7 mouse cellular contexts compared by ENCODE assay signal in the genomic region with DNA sequence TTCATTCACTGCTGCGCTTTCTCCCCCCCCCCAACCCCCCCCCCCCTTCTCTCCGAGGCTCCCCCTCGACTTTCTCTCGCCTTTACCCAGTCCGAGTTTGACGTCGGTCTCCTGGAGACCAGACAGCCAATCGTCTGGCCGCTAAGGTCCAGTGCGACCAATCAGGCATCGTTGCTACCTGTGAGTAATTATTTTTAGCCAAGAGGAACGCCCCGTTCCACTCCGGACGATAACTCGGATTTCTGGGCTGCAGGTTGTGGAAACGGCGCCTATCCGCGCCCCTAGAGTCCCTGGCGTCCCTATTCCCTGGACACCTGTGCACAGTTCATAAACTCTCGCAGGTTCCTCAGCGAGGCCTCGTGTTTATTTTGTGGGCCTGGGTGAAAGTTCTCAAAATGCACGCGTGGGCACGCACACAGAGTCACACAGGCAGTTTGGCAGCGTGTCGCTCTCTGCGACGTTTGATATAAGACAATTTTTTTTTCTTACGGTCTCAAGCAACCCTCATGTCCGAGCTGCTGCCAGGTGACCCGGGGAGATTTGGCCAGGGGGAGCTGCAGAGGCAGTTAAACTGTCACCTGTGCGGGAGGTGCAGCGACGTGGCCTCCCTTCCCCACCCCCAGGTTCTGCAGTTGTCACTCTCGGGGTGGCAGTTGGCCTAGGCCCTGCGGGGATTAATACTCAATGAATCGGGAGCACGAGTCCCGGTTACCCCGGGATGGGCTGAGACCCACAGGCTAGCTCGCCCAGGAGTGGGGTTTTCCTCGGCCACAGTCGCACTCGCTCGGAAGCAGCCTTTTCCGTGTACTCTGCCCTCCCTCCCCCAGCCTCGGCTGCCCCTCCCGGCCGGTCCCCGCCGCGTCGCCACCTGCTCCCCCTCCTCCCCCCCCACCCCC. TPM values are rescaled to one million over a fixed set of nuclear protein-coding genes. Genes with fewer than 3 reads are reported as not detected.
DNase-seq lines count a peak whose midpoint lies in the region; ATAC-seq and TF ChIP-seq lines count a peak whose summit lies in the region.

No protein-coding gene starts in this region.

- peak; percentile 72 for ATAC-seq in intestine, postnatal 0 days
- peak; percentile 71 for ATAC-seq in midbrain, embryonic 12.5 days (ENCODE audit: low FRiP score, low read depth)

- peak; percentile 96 for DNase-seq in adrenal gland, adult 2 months
- DNase-seq in embryo, embryonic 11.5 days (ENCODE audit: low read depth, low spot score): peak; percentile 88
- peak; percentile 44 to 81 for DNase-seq in gastrocnemius, postnatal 4 days (ENCODE audit: low spot score in 2 of 2)
- peak; percentile 92 for DNase-seq in left cerebral cortex, postnatal 4 days

- WGBS in intestine, postnatal 0 days: under 1% methylated on average over 49 of the region's 56 CpGs
- WGBS in midbrain, embryonic 12.5 days: under 1% methylated on average over 47 of the region's 56 CpGs
- WGBS in small intestine, adult 2 months: under 1% methylated on average over 53 of the region's 56 CpGs

- H3K27ac ChIP-seq in intestine, postnatal 0 days (ENCODE audit: low read depth, low read length): peak overlapping the region; percentile 95
- peak overlapping the region; percentile 99 for H3K27ac ChIP-seq in midbrain, embryonic 12.5 days (replicated peaks)
- H3K27ac ChIP-seq in small intestine, adult 2 months (ENCODE audit: insufficient read depth, low read depth, low read length): peak overlapping the region; percentile 98

- peak; percentile 78 for TF ChIP-seq POLR2A in small intestine, adult 2 months (IDR thresholded peaks at IDR 0.05; ENCODE audit: low read depth, low read length)

- H3K4me3 ChIP-seq in intestine, postnatal 0 days (ENCODE audit: low read depth, low read length): peak overlapping the region; percentile 99
- peak overlapping the region; percentile 86 for H3K4me3 ChIP-seq in midbrain, embryonic 12.5 days
- peak overlapping the region; percentile 72 for H3K4me3 ChIP-seq in small intestine, adult 2 months (ENCODE audit: low read depth, low read length)

- H3K9me3 ChIP-seq in intestine, postnatal 0 days (ENCODE audit: control insufficient read depth): no peaks in the 10 kb centered on the region
- no peaks in the 10 kb centered on the region for H3K9me3 ChIP-seq in midbrain, embryonic 12.5 days

- peaks cover 4% of the 10 kb centered on the region for H3K4me1 ChIP-seq in intestine, postnatal 0 days (replicated peaks; ENCODE audit: control insufficient read depth, insufficient read depth, low read length)
- peaks cover 33% of the 10 kb centered on the region for H3K4me1 ChIP-seq in midbrain, embryonic 12.5 days
- H3K4me1 ChIP-seq in small intestine, adult 2 months (ENCODE audit: control insufficient read depth, insufficient read depth, insufficient read length, low read length): peaks cover 2% of the 10 kb centered on the region; the same call in 1 of the 2 replicates

- peak overlapping the region; percentile 93 for H3K4me2 ChIP-seq in intestine, postnatal 0 days (replicated peaks; ENCODE audit: low read depth)
- peak overlapping the region; percentile 95 for H3K4me2 ChIP-seq in midbrain, embryonic 12.5 days (replicated peaks)

- no peaks in the 10 kb centered on the region for H3K27me3 ChIP-seq in intestine, postnatal 0 days (replicated peaks; ENCODE audit: control insufficient read depth, insufficient read depth, low read length)
- no peaks in the 10 kb centered on the region for H3K27me3 ChIP-seq in midbrain, embryonic 12.5 days
- H3K27me3 ChIP-seq in small intestine, adult 2 months (ENCODE audit: control insufficient read depth, insufficient read depth, low read length): no peaks in the 10 kb centered on the region

- intact Hi-C loops in left cerebral cortex, postnatal 4 days (cut with DNase I): loop anchor here (5.0 kb wide), 3 partner anchors 48 to 78 kb away; no protein-coding TSS in a partner anchor

- TF ChIP-seq CTCF in intestine, postnatal 0 days (IDR thresholded peaks at IDR 0.05; ENCODE audit: low read depth): peak; percentile 35; the same call in 1 of the 2 replicates
- TF ChIP-seq CTCF in small intestine, adult 2 months (IDR thresholded peaks at IDR 0.05; ENCODE audit: extremely low read depth, insufficient read length, insufficient replicate concordance, low read depth, low read length): no peak

- H3K9ac ChIP-seq in intestine, postnatal 0 days (ENCODE audit: low read depth, low read length): peak overlapping the region; percentile 51
- peak overlapping the region; percentile 66 for H3K9ac ChIP-seq in midbrain, embryonic 12.5 days (replicated peaks)

- peaks cover 11% of the 10 kb centered on the region for H3K36me3 ChIP-seq in intestine, postnatal 0 days (ENCODE audit: control insufficient read depth, insufficient read depth)
- peaks cover 10% of the 10 kb centered on the region for H3K36me3 ChIP-seq in midbrain, embryonic 12.5 days
- H3K36me3 ChIP-seq in small intestine, adult 2 months (ENCODE audit: control insufficient read depth, insufficient read depth, low read length): peaks cover 15% of the 10 kb centered on the region

RNA-seq across cellular contexts. Expression of a gene that starts 0.8 kb away (rescaled TPM):
- 100 to 1,000 TPM; 208 to 296 TPM for total RNA-seq in adrenal gland, adult 2 months (2021)
- polyA plus RNA-seq in adrenal gland, adult 2 months (2012; rRNA removed): 332 and 340 TPM in 2 replicates
- total RNA-seq in gastrocnemius, postnatal 4 days (2021): 10 to 100 TPM; 81.4 to 89.8 TPM
- polyA plus RNA-seq in intestine, postnatal 0 days (2015; fragmentation: Nextera tagmentation; extraction: Ambion mirVana): 69.4 and 71.8 TPM in 2 replicates
- 10 to 100 TPM; 27.3 to 28.3 TPM for total RNA-seq in left cerebral cortex, postnatal 4 days (2021)
- 36.7 and 38.3 TPM in 2 replicates for polyA plus RNA-seq in midbrain, embryonic 12.5 days (2016; fragmentation: Nextera tagmentation; extraction: Ambion mirVana)
- polyA plus RNA-seq in small intestine, adult 2 months (2012; rRNA removed): 80.2 and 180 TPM in 2 replicates

RNA-seq across cellular contexts. Expression of a gene that starts 35.4 kb away (rescaled TPM):
- 1 to 10 TPM in 1 of 2 experiments, under 1 TPM in 1; 0.55 to 1.3 TPM for total RNA-seq in adrenal gland, adult 2 months (2021)
- polyA plus RNA-seq in adrenal gland, adult 2 months (2012; rRNA removed): 0.32 and 0.52 TPM in 2 replicates
- 1 to 10 TPM; 2.8 to 3.1 TPM for total RNA-seq in gastrocnemius, postnatal 4 days (2021)
- 0.50 and 0.66 TPM in 2 replicates for polyA plus RNA-seq in intestine, postnatal 0 days (2015; fragmentation: Nextera tagmentation; extraction: Ambion mirVana)
- total RNA-seq in left cerebral cortex, postnatal 4 days (2021): 1 to 10 TPM; 1.0 to 1.8 TPM
- polyA plus RNA-seq in midbrain, embryonic 12.5 days (2016; fragmentation: Nextera tagmentation; extraction: Ambion mirVana): 3.8 and 4.5 TPM in 2 replicates
- polyA plus RNA-seq in small intestine, adult 2 months (2012; rRNA removed): 0.55 and 0.82 TPM in 2 replicates

Comparison
In these comparisons a context has a peak if more than half of its experiments do, and no peak if none do; other contexts are left out.
1. Peak in every context shown above with its lines: DNase-seq, ATAC-seq, H3K4me3 ChIP-seq and H3K27ac ChIP-seq.